Mouse (Mus musculus) kidney, adult 2 months (tissue): ENCODE results near the gene Pan3. TPM values are rescaled to one million over a fixed set of nuclear protein-coding genes. Genes with fewer than 3 reads are reported as not detected.

Experiments
- DNase-seq: peaks from one replicate; pipeline ENCODE4 v3.0.0; 2021
- H3K27ac ChIP-seq: fragments of 200-500 bp; 2 replicates; pipeline ENCODE4 v1.5.1; 2012; ENCODE audit warnings: low read depth, low read length, control low read depth, inconsistent platforms; ENCODE audit not compliant: insufficient read depth
- H3K27me3 ChIP-seq: fragments of 200-500 bp; replicated peaks from 2 replicates; pipeline ENCODE4 v1.6.1; 2012; ENCODE audit warnings: mild to moderate bottlenecking, moderate library complexity, low read length, inconsistent platforms; ENCODE audit not compliant: control insufficient read depth, insufficient read depth
- H3K36me3 ChIP-seq: fragments of 200-500 bp; 2 replicates; pipeline ENCODE4 v1.6.1; 2012; ENCODE audit warnings: mild to moderate bottlenecking, moderate library complexity, low read length, inconsistent platforms; ENCODE audit not compliant: control insufficient read depth, insufficient read depth
- H3K4me1 ChIP-seq: fragments of 200-500 bp; 2 replicates; pipeline ENCODE4 v1.6.1; 2011; ENCODE audit warnings: low read length; ENCODE audit not compliant: control insufficient read depth, insufficient read depth
- H3K4me3 ChIP-seq: fragments of 200-500 bp; 2 replicates; pipeline ENCODE4 v1.5.1; 2011; ENCODE audit warnings: mild to moderate bottlenecking, low read depth, low read length, control low read depth; ENCODE audit not compliant: insufficient read depth
- CTCF ChIP-seq: fragments of 200-500 bp; conservative IDR thresholded peaks from 2 replicates; pipeline ENCODE4 v1.5.1; 2011; ENCODE audit warnings: low read depth, mild to moderate bottlenecking, control low read depth, low read length, moderate library complexity, mixed read lengths; ENCODE audit not compliant: insufficient read depth, insufficient read length
- POLR2A ChIP-seq: fragments of 200-500 bp; IDR thresholded peaks from one replicate; pipeline ENCODE4 v1.6.1; 2011; ENCODE audit warnings: low read depth, low read length, control low read depth
- WGBS: fragments of 180-500 bp; shearing (Covaris S2); methylation state at CpG from one replicate; pipeline ENCODE4 v1.1.7; 2018; 5-methylcytosine and 5-hydroxymethylcytosine counted together
- polyA plus RNA-seq: library from polyadenylated mRNA; depleted of rRNA; stranded (reverse); fragments of >200 nt; gene quantifications from 2 replicates; pipeline ENCODE4 v1.2.3, GENCODE M21; 2012

Gene Pan3
- polyA plus RNA-seq, 1 experiment, result 47.2 TPM

GRCm38 (mm10) chr5:147527788-147528187 lies 97.8 kb downstream of the Pan3 start:
- no peak for TF ChIP-seq CTCF
- TF ChIP-seq POLR2A, result no peak
- no peak overlapping the region for H3K4me3 ChIP-seq
- no peak overlapping the region for H3K27ac ChIP-seq
- WGBS, result 51% methylated on average over 3 of the region's 3 CpGs
- peaks cover 7% of the 10 kb centered on the region for H3K36me3 ChIP-seq
- H3K4me1 ChIP-seq, result no peaks in the 10 kb centered on the region
- no peaks in the 10 kb centered on the region for H3K27me3 ChIP-seq
- no peak for DNase-seq

GRCm38 (mm10) chr5:147532031-147532430 lies 102.1 kb downstream of the Pan3 start:
- Histone ChIP-seq H3K27ac (no peak overlapping the region), H3K36me3 (peaks cover 7% of the 10 kb centered on the region), H3K27me3 (no peaks in the 10 kb centered on the region), H3K4me1 (no peaks in the 10 kb centered on the region), H3K4me3 (no peak overlapping the region)
- no peak for DNase-seq
- 93% methylated on average over 6 of the region's 6 CpGs for WGBS
- no peak for TF ChIP-seq CTCF
- TF ChIP-seq POLR2A, result no peak

GRCm38 (mm10) chr5:147539409-147539808 lies 109.4 kb downstream of the Pan3 start:
- 92% methylated on average over 4 of the region's 4 CpGs for WGBS

GRCm38 (mm10) chr5:147539815-147540214 lies 109.9 kb downstream of the Pan3 start:
- 86% methylated on average over 4 of the region's 4 CpGs for WGBS

More at GRCm38 (mm10) chr5:147539409-147539808, 109.4 kb downstream of the Pan3 start:
- Histone ChIP-seq H3K27ac (no peak overlapping the region), H3K4me1 (no peaks in the 10 kb centered on the region), H3K27me3 (no peaks in the 10 kb centered on the region), H3K4me3 (no peak overlapping the region), H3K36me3 (peaks cover 8% of the 10 kb centered on the region)
- no peak for DNase-seq
- TF ChIP-seq POLR2A (no peak), CTCF (no peak)

GRCm38 (mm10) chr5:147542291-147542690 lies 112.3 kb downstream of the Pan3 start:
- TF ChIP-seq POLR2A, result no peak
- no peak for TF ChIP-seq CTCF
- 60% methylated on average over 6 of the region's 6 CpGs for WGBS
- DNase-seq, result no peak
- Histone ChIP-seq H3K36me3 (peaks cover 3% of the 10 kb centered on the region), H3K4me1 (no peaks in the 10 kb centered on the region), H3K4me3 (no peak overlapping the region), H3K27ac (no peak overlapping the region), H3K27me3 (no peaks in the 10 kb centered on the region)

More at GRCm38 (mm10) chr5:147539815-147540214, 109.9 kb downstream of the Pan3 start:
- peaks cover 8% of the 10 kb centered on the region for H3K36me3 ChIP-seq
- H3K4me1 ChIP-seq, result no peaks in the 10 kb centered on the region
- H3K27ac ChIP-seq, result no peak overlapping the region
- TF ChIP-seq POLR2A (no peak), CTCF (no peak)
- H3K27me3 ChIP-seq, result no peaks in the 10 kb centered on the region
- H3K4me3 ChIP-seq, result no peak overlapping the region
- DNase-seq, result no peak

GRCm38 (mm10) chr5:147545731-147546241 lies 115.8 kb downstream of the Pan3 start:
- TF ChIP-seq CTCF (peak; percentile 70), POLR2A (no peak)
- Histone ChIP-seq H3K27ac (no peak overlapping the region), H3K4me1 (peaks cover 10% of the 10 kb centered on the region), H3K36me3 (no peaks in the 10 kb centered on the region; the same call in none of the 2 replicates), H3K4me3 (no peak overlapping the region), H3K27me3 (no peaks in the 10 kb centered on the region)
- 50% methylated on average over 11 of the region's 11 CpGs for WGBS
- DNase-seq, result peak; percentile 49

GRCm38 (mm10) chr5:147549016-147549755 lies 119.2 kb downstream of the Pan3 start:
- peak; percentile 64 for DNase-seq
- no peaks in the 10 kb centered on the region; the same call in 1 of the 2 replicates for H3K36me3 ChIP-seq
- H3K27me3 ChIP-seq, result no peaks in the 10 kb centered on the region
- no peak for TF ChIP-seq POLR2A
- no peak for TF ChIP-seq CTCF
- H3K4me3 ChIP-seq, result no peak overlapping the region
- H3K4me1 ChIP-seq, result peaks cover 14% of the 10 kb centered on the region
- 53% methylated on average over 12 of the region's 12 CpGs for WGBS
- H3K27ac ChIP-seq, result peak overlapping the region; percentile 96
